Mouse (Mus musculus): ENCODE measurements around the gene Lrrc18. TPM values are rescaled to one million over a fixed set of nuclear protein-coding genes. Genes with fewer than 3 reads are reported as not detected.

Lrrc18 gene
- total RNA-seq (2023), result not detected

GRCm38 (mm10) chr14:32991082-32991481 lies at the start of gene Lrrc18:
Gene Lrrc18, plus strand, starts transcription at chr14:32991382.

Other genes starting within 250 kb of the Lrrc18 start
- 10 to 100 TPM in 1 of 2 experiments, 1 to 10 TPM in 1; 8.5 to 11.5 TPM for gene Tmem273, start 205.4 kb upstream of the Lrrc18 start, total RNA-seq (2023)
- not detected for gene Fam170b, start 157.4 kb upstream of the Lrrc18 start, total RNA-seq (2023)
- gene Vstm4, start 134.6 kb upstream of the Lrrc18 start, total RNA-seq (2023), result 10 to 100 TPM; 11.4 to 12.4 TPM
- 100 to 1,000 TPM; 237 to 252 TPM for gene Wdfy4, start 194.1 kb downstream of the Lrrc18 start, total RNA-seq (2023)
- gene Arhgap22, start 222.6 kb downstream of the Lrrc18 start, total RNA-seq (2023), result 1 to 10 TPM; 3.3 to 6.6 TPM